Mouse (Mus musculus): Measurements from ENCODE around the gene Psen2. TPM values are rescaled to one million over a fixed set of nuclear protein-coding genes. Genes with fewer than 3 reads are reported as not detected.

Gene Psen2
- polyA plus RNA-seq, 1 experiment from 2014 or later: 4.4 TPM

DNA sequence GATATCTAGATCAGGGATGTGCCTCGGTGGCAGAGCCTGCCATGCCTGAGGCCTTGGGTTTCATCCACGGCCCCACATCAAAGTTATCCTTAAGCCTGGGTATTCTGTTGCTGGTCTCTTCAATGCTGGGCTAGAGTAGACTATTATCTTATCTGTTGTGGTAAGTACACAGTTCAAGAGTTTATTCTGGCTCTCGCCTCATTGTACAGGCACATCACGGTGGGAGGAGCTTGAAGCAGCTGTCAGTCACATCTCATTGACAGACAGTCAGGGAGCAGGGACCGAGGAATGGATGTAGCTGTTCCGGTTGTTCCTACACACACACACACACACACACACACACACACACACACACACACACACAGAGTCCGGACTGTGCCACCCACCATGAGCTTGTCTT, 15.3 kb downstream of the Psen2 start:
- DNase-seq (ENCODE audit: low spot score) (no peak), ATAC-seq (ENCODE audit: low FRiP score) (no peak)
- H3K4me2 ChIP-seq (replicated peaks; ENCODE audit: low read depth, low read length): no peak overlapping the region
- no peaks in the 10 kb centered on the region for H3K27me3 ChIP-seq (ENCODE audit: control insufficient read depth, insufficient read depth, low read length)
- 87% methylated on average over 7 of the region's 7 CpGs for WGBS
- H3K4me1 ChIP-seq (replicated peaks; ENCODE audit: control insufficient read depth, insufficient read depth, low read length): no peaks in the 10 kb centered on the region
- no peak overlapping the region for H3K9ac ChIP-seq (ENCODE audit: low read depth, low read length)
- no peaks in the 10 kb centered on the region for H3K9me3 ChIP-seq (ENCODE audit: control insufficient read depth, low read length)
- H3K36me3 ChIP-seq (ENCODE audit: control insufficient read depth, insufficient read depth, low read length): no peaks in the 10 kb centered on the region
- H3K4me3 ChIP-seq (ENCODE audit: low read depth, low read length): no peak overlapping the region
- H3K27ac ChIP-seq (ENCODE audit: low read depth, low read length): no peak overlapping the region

- no peak overlapping the region for H3K4me2 ChIP-seq (replicated peaks; ENCODE audit: low read depth, low read length)
- 83% methylated on average over 13 of the region's 13 CpGs for WGBS
Observed at GRCm38 (mm10) chr1:180245741-180246507, 17.3 kb downstream of the Psen2 start.

DNA sequence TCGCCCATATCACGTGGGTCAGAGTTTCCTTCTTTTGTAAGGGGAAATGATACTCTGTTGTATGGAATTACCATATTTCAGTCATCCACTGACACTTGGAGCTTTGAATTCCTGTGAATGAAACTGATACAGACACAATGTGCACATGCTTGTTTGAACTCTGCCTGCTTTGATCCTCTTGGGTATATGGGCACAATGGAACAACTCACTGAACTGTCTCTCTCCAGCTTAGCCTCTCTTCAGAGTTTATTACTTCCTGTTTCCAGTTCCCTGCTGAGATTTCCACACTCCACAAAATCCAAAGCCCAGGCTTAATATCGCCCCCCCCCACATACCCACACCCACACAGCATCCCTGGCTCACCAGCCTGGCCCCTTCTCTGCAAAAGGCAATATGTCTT, 31.5 kb downstream of the Psen2 start:
- no peak for ATAC-seq (ENCODE audit: low FRiP score)
- Histone ChIP-seq H3K4me3 (ENCODE audit: low read depth, low read length) (no peak overlapping the region), H3K27ac (ENCODE audit: low read depth, low read length) (no peak overlapping the region), H3K4me2 (replicated peaks; ENCODE audit: low read depth, low read length) (no peak overlapping the region), H3K36me3 (ENCODE audit: control insufficient read depth, insufficient read depth, low read length) (no peaks in the 10 kb centered on the region), H3K9me3 (ENCODE audit: control insufficient read depth, low read length) (no peaks in the 10 kb centered on the region), H3K9ac (ENCODE audit: low read depth, low read length) (no peak overlapping the region), H3K27me3 (ENCODE audit: control insufficient read depth, insufficient read depth, low read length) (no peaks in the 10 kb centered on the region), H3K4me1 (replicated peaks; ENCODE audit: control insufficient read depth, insufficient read depth, low read length) (no peaks in the 10 kb centered on the region)
- DNase-seq (ENCODE audit: low spot score): no peak
- 72% methylated on average over 3 of the region's 3 CpGs for WGBS

More at GRCm38 (mm10) chr1:180245741-180246507, 17.3 kb downstream of the Psen2 start:
- H3K9me3 ChIP-seq (ENCODE audit: control insufficient read depth, low read length): no peaks in the 10 kb centered on the region
- DNase-seq (ENCODE audit: low spot score) (no peak), ATAC-seq (ENCODE audit: low FRiP score) (no peak)
- no peak overlapping the region for H3K4me3 ChIP-seq (ENCODE audit: low read depth, low read length)
- no peaks in the 10 kb centered on the region for H3K27me3 ChIP-seq (ENCODE audit: control insufficient read depth, insufficient read depth, low read length)
- no peak overlapping the region for H3K9ac ChIP-seq (ENCODE audit: low read depth, low read length)
- H3K4me1 ChIP-seq (replicated peaks; ENCODE audit: control insufficient read depth, insufficient read depth, low read length): no peaks in the 10 kb centered on the region
- H3K36me3 ChIP-seq (ENCODE audit: control insufficient read depth, insufficient read depth, low read length): no peaks in the 10 kb centered on the region
- no peak overlapping the region for H3K27ac ChIP-seq (ENCODE audit: low read depth, low read length)

GRCm38 (mm10) chr1:180230580-180230979, 32.7 kb downstream of the Psen2 start:
- DNase-seq (ENCODE audit: low spot score) (peak; percentile 48), ATAC-seq (ENCODE audit: low FRiP score) (no peak)
- whole genome bisulfite sequencing: 35% methylated on average over 2 of the region's 2 CpGs
- H3K4me2 ChIP-seq (replicated peaks; ENCODE audit: low read depth, low read length): no peak overlapping the region
- H3K27ac ChIP-seq (ENCODE audit: low read depth, low read length): no peak overlapping the region
- H3K27me3 ChIP-seq (ENCODE audit: control insufficient read depth, insufficient read depth, low read length): no peaks in the 10 kb centered on the region
- H3K9ac ChIP-seq (ENCODE audit: low read depth, low read length): no peak overlapping the region
- H3K4me3 ChIP-seq (ENCODE audit: low read depth, low read length): no peak overlapping the region
- H3K4me1 ChIP-seq (replicated peaks; ENCODE audit: control insufficient read depth, insufficient read depth, low read length): no peaks in the 10 kb centered on the region
- no peaks in the 10 kb centered on the region for H3K36me3 ChIP-seq (ENCODE audit: control insufficient read depth, insufficient read depth, low read length)
- no peaks in the 10 kb centered on the region for H3K9me3 ChIP-seq (ENCODE audit: control insufficient read depth, low read length)

- H3K36me3 ChIP-seq (ENCODE audit: control insufficient read depth, insufficient read depth, low read length): no peaks in the 10 kb centered on the region
- ATAC-seq (ENCODE audit: low FRiP score) (no peak), DNase-seq (ENCODE audit: low spot score) (no peak)
- H3K9ac ChIP-seq (ENCODE audit: low read depth, low read length): no peak overlapping the region
- H3K27ac ChIP-seq (ENCODE audit: low read depth, low read length): no peak overlapping the region
- no peaks in the 10 kb centered on the region; the same call in 1 of the 2 replicates for H3K4me1 ChIP-seq (replicated peaks; ENCODE audit: control insufficient read depth, insufficient read depth, low read length)
- no peak overlapping the region for H3K4me2 ChIP-seq (replicated peaks; ENCODE audit: low read depth, low read length)
- WGBS: 88% methylated on average over 7 of the region's 7 CpGs
- no peaks in the 10 kb centered on the region for H3K27me3 ChIP-seq (ENCODE audit: control insufficient read depth, insufficient read depth, low read length)
- H3K9me3 ChIP-seq (ENCODE audit: control insufficient read depth, low read length): no peaks in the 10 kb centered on the region
- H3K4me3 ChIP-seq (ENCODE audit: low read depth, low read length): no peak overlapping the region
Observed at GRCm38 (mm10) chr1:180229906-180230305, 33.3 kb downstream of the Psen2 start.

- H3K27me3 ChIP-seq (ENCODE audit: control insufficient read depth, insufficient read depth, low read length): no peaks in the 10 kb centered on the region
- no peaks in the 10 kb centered on the region for H3K36me3 ChIP-seq (ENCODE audit: control insufficient read depth, insufficient read depth, low read length)
- H3K4me2 ChIP-seq (replicated peaks; ENCODE audit: low read depth, low read length): no peak overlapping the region
- H3K9ac ChIP-seq (ENCODE audit: low read depth, low read length): no peak overlapping the region
- WGBS: 85% methylated on average over 12 of the region's 12 CpGs
- H3K4me1 ChIP-seq (replicated peaks; ENCODE audit: control insufficient read depth, insufficient read depth, low read length): no peaks in the 10 kb centered on the region; the same call in 1 of the 2 replicates
- DNase-seq (ENCODE audit: low spot score) (no peak), ATAC-seq (ENCODE audit: low FRiP score) (no peak)
- H3K9me3 ChIP-seq (ENCODE audit: control insufficient read depth, low read length): no peaks in the 10 kb centered on the region
- no peak overlapping the region for H3K4me3 ChIP-seq (ENCODE audit: low read depth, low read length)
- H3K27ac ChIP-seq (ENCODE audit: low read depth, low read length): no peak overlapping the region
Observed at GRCm38 (mm10) chr1:180228854-180229253, 34.4 kb downstream of the Psen2 start.

GRCm38 (mm10) chr1:180226766-180227165, 36.5 kb downstream of the Psen2 start:
- Histone ChIP-seq H3K27ac (ENCODE audit: low read depth, low read length) (0 out of 2 replicates have a peak overlapping the region, but pooled peaks have one; percentile 42), H3K27me3 (ENCODE audit: control insufficient read depth, insufficient read depth, low read length) (no peaks in the 10 kb centered on the region), H3K9me3 (ENCODE audit: control insufficient read depth, low read length) (no peaks in the 10 kb centered on the region), H3K4me1 (replicated peaks; ENCODE audit: control insufficient read depth, insufficient read depth, low read length) (no peaks in the 10 kb centered on the region; the same call in 1 of the 2 replicates), H3K36me3 (ENCODE audit: control insufficient read depth, insufficient read depth, low read length) (no peaks in the 10 kb centered on the region), H3K4me2 (replicated peaks; ENCODE audit: low read depth, low read length) (no peak overlapping the region), H3K4me3 (ENCODE audit: low read depth, low read length) (no peak overlapping the region), H3K9ac (ENCODE audit: low read depth, low read length) (no peak overlapping the region)
- 0 out of 2 replicates have a peak, but pooled peaks have one; percentile 22 for ATAC-seq (ENCODE audit: low FRiP score)
- WGBS: 78% methylated on average over 3 of the region's 3 CpGs
- no peak for DNase-seq (ENCODE audit: low spot score)

DNA sequence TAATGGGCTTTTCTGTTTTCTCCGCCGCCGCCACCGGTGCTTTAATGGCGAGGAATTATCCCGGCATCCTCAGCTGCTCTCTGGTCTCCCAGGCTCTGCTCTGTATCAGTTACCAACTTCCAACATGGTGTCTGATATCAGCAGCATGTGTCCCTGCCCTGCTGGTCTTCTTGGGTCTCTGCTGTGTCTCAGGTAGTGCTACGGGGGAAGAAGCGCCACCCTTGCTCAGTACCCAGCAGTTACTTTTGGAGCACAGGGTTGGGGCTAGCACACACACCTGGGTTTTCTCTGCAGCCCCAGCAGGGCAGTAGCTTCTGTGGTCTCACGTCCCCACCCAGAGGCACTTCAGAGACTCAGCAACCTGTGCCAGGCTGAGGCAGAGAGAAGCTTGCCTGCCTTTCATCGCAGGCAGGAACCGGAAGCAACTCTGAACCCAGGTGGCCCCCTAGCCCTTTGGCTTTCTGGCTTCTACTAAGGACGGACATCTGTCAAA, 37.0 kb downstream of the Psen2 start:
- Histone ChIP-seq H3K4me1 (replicated peaks; ENCODE audit: control insufficient read depth, insufficient read depth, low read length) (no peaks in the 10 kb centered on the region; the same call in 1 of the 2 replicates), H3K27ac (ENCODE audit: low read depth, low read length) (0 out of 2 replicates have a peak overlapping the region, but pooled peaks have one; percentile 42), H3K9me3 (ENCODE audit: control insufficient read depth, low read length) (no peaks in the 10 kb centered on the region), H3K4me2 (replicated peaks; ENCODE audit: low read depth, low read length) (peak overlapping the region; percentile 57), H3K9ac (ENCODE audit: low read depth, low read length) (peak overlapping the region; percentile 38), H3K4me3 (ENCODE audit: low read depth, low read length) (peak overlapping the region; percentile 39), H3K27me3 (ENCODE audit: control insufficient read depth, insufficient read depth, low read length) (no peaks in the 10 kb centered on the region), H3K36me3 (ENCODE audit: control insufficient read depth, insufficient read depth, low read length) (no peaks in the 10 kb centered on the region)
- WGBS: 16% methylated on average over 12 of the region's 12 CpGs
- ATAC-seq (ENCODE audit: low FRiP score) (peak; percentile 37; the same call in 1 of the 2 replicates), DNase-seq (ENCODE audit: low spot score) (no peak)
